Mouse (Mus musculus) E14TG2a.4 (cell line): ENCODE data around the gene Itm2b.

Experiments used
- CTCF ChIP-seq: conservative IDR thresholded peaks from 2 replicates; pipeline ENCODE4 v1.5.1; 2014; ENCODE audit warnings: low read length
- NANOG ChIP-seq: IDR thresholded peaks from 2 replicates; pipeline ENCODE4 v1.6.1; 2014; ENCODE audit warnings: borderline replicate concordance, low read length, mixed read lengths
- POU5F1 ChIP-seq: IDR thresholded peaks from 2 replicates; pipeline ENCODE4 v1.6.1; 2014; ENCODE audit warnings: low read length, borderline replicate concordance

DNA sequence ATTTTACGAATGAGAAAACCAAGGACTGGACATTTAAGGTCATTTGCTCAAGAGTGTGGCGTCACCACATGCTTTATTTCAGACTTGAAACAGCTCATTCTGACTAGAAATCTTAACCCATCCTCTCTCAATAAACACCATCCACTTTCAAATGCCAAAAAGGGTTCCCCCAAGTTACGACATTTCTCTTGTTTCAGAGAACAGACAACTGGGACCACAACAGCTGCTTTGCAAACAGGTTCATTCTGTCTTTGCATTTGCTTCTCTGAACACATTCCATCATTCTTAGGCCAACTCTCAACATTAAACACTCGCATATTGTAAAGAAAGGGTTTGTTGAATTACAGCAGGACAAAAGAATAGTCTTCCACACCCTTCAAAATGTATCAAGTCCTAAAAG, 71.2 kb downstream of the Itm2b start:
- TF ChIP-seq CTCF (no peak), NANOG (no peak), POU5F1 (no peak)
